In the genomic region with DNA sequence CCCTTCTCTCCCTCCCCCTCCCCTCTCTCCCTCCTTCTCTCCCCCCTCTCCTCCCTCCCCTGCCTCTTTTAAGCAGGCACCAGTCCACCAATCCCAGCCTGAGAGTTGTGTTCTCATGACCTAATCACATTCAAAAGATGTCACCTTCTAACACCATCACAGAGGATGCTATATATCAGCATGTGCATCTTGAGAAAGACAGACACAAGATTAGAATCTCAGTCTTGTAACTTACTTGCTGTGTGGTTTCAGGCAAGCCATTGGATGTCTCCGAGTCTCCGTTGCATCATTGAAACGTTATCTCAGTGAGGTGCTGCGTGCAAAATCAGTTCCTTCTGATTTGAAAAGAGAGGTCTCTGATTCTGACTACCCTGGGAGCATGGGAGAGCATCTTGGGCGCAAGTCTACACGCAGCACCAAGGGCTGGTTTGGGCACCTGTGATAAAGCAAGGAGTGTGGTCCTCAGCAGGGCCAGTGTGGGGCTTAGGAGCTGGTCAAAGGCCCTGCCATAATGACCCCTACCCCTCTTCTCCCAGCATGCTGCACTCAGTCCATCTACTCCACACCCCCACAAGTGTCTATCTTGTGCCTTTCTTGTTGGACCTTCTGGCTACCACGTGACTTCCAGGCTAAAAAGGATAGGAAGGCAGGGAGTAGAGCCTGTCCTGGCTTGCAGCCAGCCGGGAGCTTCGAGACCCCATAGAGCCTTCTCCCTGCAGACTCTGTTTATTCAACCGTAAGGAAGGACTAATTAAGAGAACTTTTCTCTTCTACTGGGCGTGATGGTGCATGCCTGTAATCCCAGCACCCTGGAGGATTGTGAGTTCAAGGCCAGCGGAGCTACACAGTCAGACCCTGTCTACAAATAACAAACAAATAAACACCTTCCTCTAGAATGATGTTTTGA, we compare ENCODE assay signal across 12 mouse cellular contexts. TPM values are rescaled to one million over a fixed set of nuclear protein-coding genes. Genes with fewer than 3 reads are reported as not detected.
DNase-seq lines count a peak whose midpoint lies in the region; ATAC-seq and TF ChIP-seq lines count a peak whose summit lies in the region.
"Had no signal": no experiment of that assay in that cellular context is flagged by ENCODE, and none has a peak within 500 bp of the region (broad histone marks: within the 10 kb centered on the region; RNA-seq: fewer than 3 reads in every experiment).

No protein-coding gene starts in this region.

- H3K27ac ChIP-seq in embryonic facial prominence, embryonic 13.5 days = no peak overlapping the region
- H3K27ac ChIP-seq in hindbrain, postnatal 0 days = no peak overlapping the region
- H3K27ac ChIP-seq: left cerebral cortex, adult 2 months had no signal

- no peaks in the 10 kb centered on the region for H3K36me3 ChIP-seq in embryonic facial prominence, embryonic 13.5 days
- H3K36me3 ChIP-seq in hindbrain, postnatal 0 days (ENCODE audit: insufficient read depth, low read length) = no peaks in the 10 kb centered on the region

- no peaks in the 10 kb centered on the region for H3K9me3 ChIP-seq in embryonic facial prominence, embryonic 13.5 days
- no peaks in the 10 kb centered on the region for H3K9me3 ChIP-seq in hindbrain, postnatal 0 days (ENCODE audit: low read length)

- WGBS in embryonic facial prominence, embryonic 13.5 days = 51% methylated on average over 12 of the region's 12 CpGs
- 46% methylated on average over 12 of the region's 12 CpGs for WGBS in hindbrain, postnatal 0 days

- no peak overlapping the region for H3K4me2 ChIP-seq in embryonic facial prominence, embryonic 13.5 days
- no peak overlapping the region for H3K4me2 ChIP-seq in hindbrain, postnatal 0 days (ENCODE audit: low read depth, low read length)

- TF ChIP-seq CTCF in hindbrain, postnatal 0 days (IDR thresholded peaks at IDR 0.05; ENCODE audit: low read depth) = no peak

- ATAC-seq in embryonic facial prominence, embryonic 13.5 days (ENCODE audit: insufficient number of reproducible peaks, insufficient read depth, low FRiP score, low TSS enrichment, low read depth) = 0 out of 2 replicates have a peak, but pooled peaks have one; percentile 12
- peak; percentile 49; the same call in 1 of the 2 replicates for ATAC-seq in hindbrain, postnatal 0 days

- peak; percentile 42 for DNase-seq in kidney, postnatal 10 days
- DNase-seq in kidney, adult 8-10 months = no peak
- peak; percentile 56 for DNase-seq in hindbrain, postnatal 0 days (ENCODE audit: low spot score)
- DNase-seq in retina, embryonic 14.5 days (ENCODE audit: low spot score) = peak; percentile 32
- no peak for DNase-seq in spleen, postnatal 4 days (ENCODE audit: low spot score in 2 of 2)
- DNase-seq in heart, adult 9 months (ENCODE audit: low spot score in 2 of 2) = no peak
- DNase-seq: adrenal gland, postnatal 14 days; cerebellum, postnatal 36 days; gastrocnemius, postnatal 10 days; right cerebral cortex, postnatal 25 days had no signal

- H3K9ac ChIP-seq in embryonic facial prominence, embryonic 13.5 days = no peak overlapping the region
- no peak overlapping the region for H3K9ac ChIP-seq in hindbrain, postnatal 0 days (replicated peaks; ENCODE audit: low read length)

- no peaks in the 10 kb centered on the region for H3K27me3 ChIP-seq in embryonic facial prominence, embryonic 13.5 days
- H3K27me3 ChIP-seq in hindbrain, postnatal 0 days (ENCODE audit: insufficient read depth, low read length) = no peaks in the 10 kb centered on the region

- no peak overlapping the region for H3K4me3 ChIP-seq in embryonic facial prominence, embryonic 13.5 days
- H3K4me3 ChIP-seq in hindbrain, postnatal 0 days (ENCODE audit: low read length) = no peak overlapping the region
- H3K4me3 ChIP-seq: left cerebral cortex, adult 2 months had no signal

- peaks cover 12% of the 10 kb centered on the region; the same call in 1 of the 2 replicates for H3K4me1 ChIP-seq in embryonic facial prominence, embryonic 13.5 days
- no peaks in the 10 kb centered on the region for H3K4me1 ChIP-seq in hindbrain, postnatal 0 days (ENCODE audit: insufficient read depth, low read length)

RNA-seq across cellular contexts. Expression of a gene that starts 45.2 kb away (rescaled TPM):
- polyA plus RNA-seq in embryonic facial prominence, embryonic 13.5 days (2015; fragmentation: Nextera tagmentation; extraction: Ambion mirVana) = 26.5 and 40.3 TPM in 2 replicates
- total RNA-seq in hindbrain, postnatal 0 days (2014; rRNA removed) = 41.9 and 44.5 TPM in 2 replicates
- 47.7 and 51.5 TPM in 2 replicates for polyA plus RNA-seq in hindbrain, postnatal 0 days (2015; fragmentation: Nextera tagmentation; extraction: Ambion mirVana)

Comparison
In these comparisons a context has a peak if more than half of its experiments do, and no peak if none do; other contexts are left out.
1. DNase-seq: peak in kidney, postnatal 10 days (single experiment), hindbrain, postnatal 0 days (single experiment) and retina, embryonic 14.5 days (single experiment); none in kidney, adult 8-10 months (0 of 2), spleen, postnatal 4 days (0 of 2) and heart, adult 9 months (0 of 2).